Mouse (Mus musculus) stomach, embryonic 15.5 days (tissue): ENCODE results near the gene Tubd1. TPM values are rescaled to one million over a fixed set of nuclear protein-coding genes. Genes with fewer than 3 reads are reported as not detected.
A peak's percentile ranks its signal among the peaks of the same experiment; 100 is the strongest.

ENCODE experiments used
- ATAC-seq: fragments of 200-750 bp; cut with Nextera tagmentation; 2 replicates; pipeline ENCODE4 v1.8.0; 2017; ENCODE audit warnings: low read depth, moderate number of reproducible peaks, moderate TSS enrichment; ENCODE audit not compliant: insufficient read depth, low FRiP score
- H3K27ac ChIP-seq: fragments of 300-500 bp; sonication (generic); 2 replicates; pipeline ENCODE4 v1.5.1; 2015; ENCODE audit warnings: mild to moderate bottlenecking, inconsistent platforms
- H3K27me3 ChIP-seq: fragments of 300-500 bp; sonication (generic); replicated peaks from 2 replicates; pipeline ENCODE4 v1.6.1; 2015; ENCODE audit warnings: inconsistent platforms
- H3K36me3 ChIP-seq: fragments of 300-500 bp; sonication (generic); 2 replicates; pipeline ENCODE4 v1.6.1; 2015; ENCODE audit warnings: inconsistent platforms
- H3K4me1 ChIP-seq: fragments of 300-500 bp; sonication (generic); 2 replicates; pipeline ENCODE4 v1.6.1; 2015; ENCODE audit warnings: inconsistent platforms
- H3K4me2 ChIP-seq: fragments of 300-500 bp; sonication (generic); 2 replicates; pipeline ENCODE4 v1.6.1; 2015; ENCODE audit warnings: mild to moderate bottlenecking, inconsistent platforms
- H3K4me3 ChIP-seq: fragments of 300-500 bp; sonication (generic); replicated peaks from 2 replicates; pipeline ENCODE4 v1.5.1; 2015; ENCODE audit warnings: inconsistent platforms
- H3K9ac ChIP-seq: fragments of 300-500 bp; sonication (generic); 2 replicates; pipeline ENCODE4 v1.6.1; 2015; ENCODE audit warnings: inconsistent platforms
- H3K9me3 ChIP-seq: fragments of 300-500 bp; sonication (generic); 2 replicates; pipeline ENCODE4 v1.6.1; 2016; ENCODE audit warnings: inconsistent platforms
- WGBS: fragments of 180-500 bp; shearing (Covaris S2); methylation state at CpG from one replicate; pipeline ENCODE4 v1.1.7; 2015; 5-methylcytosine and 5-hydroxymethylcytosine counted together
- microRNA counts: library from miRNA; unstranded; fragments of <30 nt; microRNA quantifications from one replicate; lab custom pipeline; 2016
- microRNA-seq: library from miRNA; unstranded; fragments of <30 nt; microRNA quantifications from one replicate; pipeline ENCODE4, GENCODE M21; 2016
- polyA plus RNA-seq: library from polyadenylated mRNA; unstranded; fragments of >200 nt; fragmentation: Nextera tagmentation; extraction: Ambion mirVana; gene quantifications from 2 replicates; pipeline ENCODE4 v1.2.1, GENCODE M21; 2015

Gene Tubd1
- polyA plus RNA-seq, 1 experiment from 2014 or later, result 11.9 TPM

GRCm38 (mm10) chr11:86607808-86608350 lies 63.1 kb downstream of the Tubd1 start:
- Histone ChIP-seq H3K4me2 (no peak overlapping the region), H3K27ac (no peak overlapping the region), H3K4me3 (no peak overlapping the region), H3K36me3 (peaks cover 6% of the 10 kb centered on the region; the same call in 1 of the 2 replicates), H3K9me3 (no peaks in the 10 kb centered on the region), H3K9ac (no peak overlapping the region), H3K4me1 (no peaks in the 10 kb centered on the region), H3K27me3 (no peaks in the 10 kb centered on the region)
- 76% methylated on average over 2 of the region's 2 CpGs for WGBS
- ATAC-seq, result no peak

DNA sequence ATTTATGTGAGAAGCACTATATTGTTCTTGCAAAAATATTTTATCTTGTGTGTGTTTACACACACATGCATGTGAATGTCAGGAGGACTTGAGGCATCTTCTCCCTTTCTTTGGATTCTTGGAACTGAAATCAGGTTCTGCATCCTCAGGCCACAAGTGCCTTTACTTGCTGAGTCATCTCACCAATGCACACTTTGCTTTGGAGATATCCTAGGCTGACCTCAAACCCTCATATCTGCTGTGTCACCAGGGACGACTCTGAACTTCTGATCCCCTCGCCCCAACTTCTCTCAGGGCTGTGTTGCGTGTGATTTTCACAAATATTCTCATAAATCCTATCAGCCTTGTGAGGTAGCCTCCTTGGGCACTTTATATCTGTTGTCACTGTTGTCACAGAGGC lies 65.4 kb downstream of the Tubd1 start:
- Histone ChIP-seq H3K36me3 (peaks cover 6% of the 10 kb centered on the region; the same call in 1 of the 2 replicates), H3K27ac (no peak overlapping the region), H3K4me2 (no peak overlapping the region), H3K4me3 (no peak overlapping the region), H3K9me3 (no peaks in the 10 kb centered on the region), H3K9ac (no peak overlapping the region), H3K4me1 (no peaks in the 10 kb centered on the region), H3K27me3 (no peaks in the 10 kb centered on the region)
- WGBS, result 78% methylated on average over 3 of the region's 3 CpGs
- no peak for ATAC-seq

DNA sequence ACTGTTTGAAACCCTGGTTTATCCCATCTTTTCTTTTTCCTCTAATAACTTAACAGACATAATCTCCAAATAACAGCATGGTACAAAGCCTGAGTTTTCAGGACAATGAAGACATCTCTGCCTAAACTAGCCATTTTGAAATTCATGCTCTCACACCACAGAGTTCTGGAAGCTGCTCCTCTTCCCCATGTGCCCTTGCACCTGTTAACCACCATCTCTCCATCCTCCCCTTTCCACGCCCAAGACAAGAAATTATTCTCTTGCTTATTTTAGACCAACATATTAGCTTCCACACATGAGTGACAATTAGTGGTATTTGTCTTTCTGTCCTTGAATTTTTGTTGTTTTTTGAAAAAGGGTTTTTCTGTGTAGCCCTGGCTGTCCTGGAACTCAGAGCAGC lies 67.2 kb downstream of the Tubd1 start:
- 92% methylated on average over 1 of the region's 1 CpGs for WGBS
- H3K27me3 ChIP-seq, result no peaks in the 10 kb centered on the region

DNA sequence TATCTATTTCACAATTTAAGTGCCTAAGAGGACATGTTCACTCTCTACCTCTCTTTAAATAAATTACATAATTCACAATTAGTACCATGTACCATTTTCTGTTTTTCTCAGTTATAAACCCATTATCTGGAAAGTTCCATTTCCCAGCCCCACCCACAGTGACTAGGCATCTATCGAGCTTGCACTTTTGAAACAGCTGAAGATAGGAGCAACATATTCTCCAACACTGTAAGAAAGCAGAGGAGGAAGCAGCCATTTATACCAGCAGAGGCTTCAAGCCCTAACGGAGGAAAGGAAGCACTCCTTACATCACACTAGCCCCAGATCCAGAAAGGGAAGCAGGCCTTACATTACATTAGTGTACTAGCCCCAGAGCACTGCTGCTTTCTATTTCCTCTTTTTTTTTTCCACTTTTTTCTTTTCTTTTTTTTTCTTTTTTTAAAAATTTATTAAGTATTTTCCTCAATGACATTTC lies 69.3 kb downstream of the Tubd1 start:
- Histone ChIP-seq H3K4me1 (no peaks in the 10 kb centered on the region), H3K9ac (no peak overlapping the region), H3K4me3 (no peak overlapping the region), H3K9me3 (no peaks in the 10 kb centered on the region), H3K36me3 (no peaks in the 10 kb centered on the region), H3K27me3 (no peaks in the 10 kb centered on the region), H3K27ac (peak overlapping the region; percentile 23; the same call in 1 of the 2 replicates), H3K4me2 (no peak overlapping the region)
- WGBS, result 50% methylated on average over 2 of the region's 2 CpGs
- ATAC-seq, result peak; percentile 71; the same call in 1 of the 2 replicates

More for the DNA sequence above, 67.2 kb downstream of the Tubd1 start:
- no peak overlapping the region for H3K4me2 ChIP-seq
- H3K9ac ChIP-seq, result no peak overlapping the region
- no peak overlapping the region for H3K27ac ChIP-seq
- H3K9me3 ChIP-seq, result no peaks in the 10 kb centered on the region
- no peaks in the 10 kb centered on the region for H3K36me3 ChIP-seq
- no peak overlapping the region for H3K4me3 ChIP-seq
- H3K4me1 ChIP-seq, result no peaks in the 10 kb centered on the region
- no peak for ATAC-seq

DNA sequence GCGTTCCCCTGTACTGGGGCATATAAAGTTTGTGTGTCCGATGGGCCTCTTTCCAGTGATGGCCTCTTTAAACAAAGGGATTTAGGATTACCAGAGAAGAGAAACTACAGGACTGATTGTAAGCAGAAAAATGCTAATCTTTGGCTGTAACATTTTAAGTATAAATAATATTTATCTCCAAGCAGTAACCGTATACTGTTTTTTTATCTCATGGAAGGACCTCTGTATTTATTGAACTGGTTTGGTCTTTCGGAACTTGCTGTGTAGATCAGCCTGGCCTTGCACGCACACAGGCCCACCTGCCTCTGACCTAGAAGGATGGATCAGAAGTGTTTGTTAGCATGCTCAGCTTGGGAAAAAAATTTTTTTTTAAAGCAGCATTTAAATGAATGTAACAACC lies 69.8 kb downstream of the Tubd1 start:
- Histone ChIP-seq H3K4me2 (no peak overlapping the region), H3K36me3 (no peaks in the 10 kb centered on the region), H3K4me3 (no peak overlapping the region), H3K27ac (no peak overlapping the region), H3K27me3 (no peaks in the 10 kb centered on the region), H3K9ac (no peak overlapping the region), H3K4me1 (no peaks in the 10 kb centered on the region), H3K9me3 (no peaks in the 10 kb centered on the region)
- ATAC-seq, result no peak
- 58% methylated on average over 5 of the region's 5 CpGs for WGBS

MicroRNAs within 50 kb of the gene (microRNA counts, 519-probe panel; counts per million panel counts)
- 3,539 counts per million, percentile 89 among the panel's probes with 10 or more counts for microRNA mmu-miR-21 (lab: Ali Mortazavi, UCI)

Small RNA genes lying within 50 kb of the gene (microRNA-seq; reads per million reads assigned to microRNA genes)
- gene Mir21a, result 15,140 reads per million, percentile 96 among the genes with 10 or more reads in this experiment

Other genes with a start within 250 kb of the Tubd1 start
- gene Med13, start 187.4 kb upstream of the Tubd1 start, polyA plus RNA-seq, result 8.6 and 9.2 TPM in 2 replicates
- 51.0 and 52.0 TPM in 2 replicates for gene Rnft1, start 60.3 kb upstream of the Tubd1 start, polyA plus RNA-seq
- 53.7 and 62.2 TPM in 2 replicates for gene Rps6kb1, start 186 bp upstream of the Tubd1 start, polyA plus RNA-seq
- 144 and 153 TPM in 2 replicates for gene Vmp1, start 138.8 kb downstream of the Tubd1 start, polyA plus RNA-seq
- 30.3 and 31.9 TPM in 2 replicates for gene Ptrh2, start 139.0 kb downstream of the Tubd1 start, polyA plus RNA-seq
- 117 and 130 TPM in 2 replicates for gene Cltc, start 212.6 kb downstream of the Tubd1 start, polyA plus RNA-seq